Mouse (Mus musculus) erythroblast, embryonic 14.5 days (primary cell): ENCODE measurements around the gene Med9. TPM values are rescaled to one million over a fixed set of nuclear protein-coding genes. Genes with fewer than 3 reads are reported as not detected.
A peak's percentile ranks its signal among the peaks of the same experiment; 100 is the strongest.

Experiments used
- H3K27me3 ChIP-seq: 2 replicates; pipeline ENCODE4 v1.6.1; 2012; ENCODE audit warnings: inconsistent platforms; ENCODE audit not compliant: control insufficient read depth
- H3K36me3 ChIP-seq: 2 replicates; pipeline ENCODE4 v1.6.1; 2012; ENCODE audit warnings: mild to moderate bottlenecking, inconsistent platforms; ENCODE audit not compliant: control insufficient read depth
- H3K4me1 ChIP-seq: 2 replicates; pipeline ENCODE4 v1.6.1; 2012; ENCODE audit warnings: inconsistent platforms; ENCODE audit not compliant: control insufficient read depth
- H3K4me3 ChIP-seq: replicated peaks from 2 replicates; pipeline ENCODE3; 2012; ENCODE audit warnings: moderate library complexity, mild to moderate bottlenecking, inconsistent platforms
- H3K9me3 ChIP-seq: 2 replicates; pipeline ENCODE4 v1.6.1; 2012; ENCODE audit warnings: low read length, inconsistent platforms, mixed read lengths; ENCODE audit not compliant: control insufficient read depth
- GATA1 ChIP-seq: IDR thresholded peaks from 2 replicates; pipeline ENCODE4 v1.6.1; 2012; ENCODE audit warnings: low read length, inconsistent platforms, mixed read lengths
- TAL1 ChIP-seq: IDR thresholded peaks from 3 replicates; pipeline ENCODE4 v1.6.1; 2012; ENCODE audit warnings: low read length, inconsistent platforms, mixed read lengths
- polyA plus RNA-seq: library from polyadenylated mRNA; stranded (reverse); fragments of >175 nt; gene quantifications from 2 replicates; pipeline ENCODE4 v1.2.3, GENCODE M21; 2012

The Med9 gene
- polyA plus RNA-seq = 4.1 and 5.4 TPM in 2 replicates

GRCm38 (mm10) chr11:59947752-59948400, at the start of gene Med9:
TSS of gene Med9 (plus strand) at chr11:59948206.
- TF ChIP-seq TAL1 (no peak), GATA1 (no peak)
- Histone ChIP-seq H3K4me3 (peak within 1 kb of the TSS; percentile 99), H3K36me3 (peaks cover 4% of the 10 kb centered on the region), H3K27me3 (peaks cover 2% of the 10 kb centered on the region; the same call in 1 of the 2 replicates), H3K4me1 (peaks cover 33% of the 10 kb centered on the region), H3K9me3 (no peaks in the 10 kb centered on the region)

GRCm38 (mm10) chr11:59899711-59900685, 48.0 kb upstream of the Med9 start:
- no peaks in the 10 kb centered on the region for H3K9me3 ChIP-seq
- H3K4me3 ChIP-seq = no peak overlapping the region
- no peaks in the 10 kb centered on the region for H3K27me3 ChIP-seq
- H3K4me1 ChIP-seq = peaks cover 8% of the 10 kb centered on the region
- TF ChIP-seq TAL1 (no peak), GATA1 (no peak)
- no peaks in the 10 kb centered on the region for H3K36me3 ChIP-seq

- H3K9me3 ChIP-seq = no peaks in the 10 kb centered on the region
- no peaks in the 10 kb centered on the region for H3K27me3 ChIP-seq
- peaks cover 7% of the 10 kb centered on the region; the same call in 1 of the 2 replicates for H3K4me1 ChIP-seq
- no peak overlapping the region for H3K4me3 ChIP-seq
- no peaks in the 10 kb centered on the region for H3K36me3 ChIP-seq
- TF ChIP-seq GATA1 (no peak), TAL1 (no peak)
Measured at GRCm38 (mm10) chr11:59900995-59901394, 47.0 kb upstream of the Med9 start.

DNA sequence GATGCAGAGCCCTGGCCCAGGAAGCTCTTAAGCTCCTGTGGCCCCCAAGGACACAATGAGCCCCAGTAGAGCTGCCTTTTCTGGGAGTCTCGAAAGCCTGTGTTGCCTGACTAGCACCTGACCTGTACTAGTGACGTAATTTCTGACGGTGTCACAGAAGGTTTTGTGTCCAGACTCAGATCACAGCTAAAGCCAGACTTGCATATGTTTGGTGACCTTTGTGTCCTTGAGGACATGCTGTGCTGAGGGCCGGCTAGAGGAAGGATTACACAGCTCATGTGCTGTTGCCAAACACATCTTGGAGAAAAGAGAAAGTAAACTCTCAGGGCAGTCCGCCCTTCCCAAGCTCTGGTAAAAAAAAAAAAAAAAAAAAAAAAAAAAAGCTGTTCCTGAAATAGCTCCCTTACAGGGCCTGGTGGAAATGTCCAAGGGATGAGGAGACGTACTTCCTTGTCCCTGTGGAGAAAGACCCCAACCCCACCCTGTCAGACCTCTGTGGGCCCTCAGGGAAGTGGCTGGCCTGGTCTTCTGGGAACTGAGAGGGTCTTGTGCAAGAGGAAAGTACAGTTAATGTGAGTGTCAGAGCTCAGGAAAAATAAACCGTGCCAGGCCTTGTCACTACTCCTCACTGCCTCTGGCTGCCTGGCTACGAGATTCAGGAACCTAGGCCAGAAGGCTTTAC, 45.8 kb upstream of the Med9 start:
- no peaks in the 10 kb centered on the region for H3K36me3 ChIP-seq
- no peaks in the 10 kb centered on the region for H3K27me3 ChIP-seq
- peaks cover 7% of the 10 kb centered on the region; the same call in 1 of the 2 replicates for H3K4me1 ChIP-seq
- TF ChIP-seq TAL1 = no peak; the same call in 2 of the 3 replicates
- no peak for TF ChIP-seq GATA1
- no peaks in the 10 kb centered on the region for H3K9me3 ChIP-seq
- H3K4me3 ChIP-seq = no peak overlapping the region

- Histone ChIP-seq H3K4me1 (peaks cover 24% of the 10 kb centered on the region), H3K36me3 (no peaks in the 10 kb centered on the region), H3K9me3 (no peaks in the 10 kb centered on the region), H3K27me3 (no peaks in the 10 kb centered on the region), H3K4me3 (no peak overlapping the region)
- TF ChIP-seq TAL1 (peak; percentile 23; the same call in 1 of the 3 replicates), GATA1 (no peak)
Measured at GRCm38 (mm10) chr11:59906521-59907123, 41.4 kb upstream of the Med9 start.

GRCm38 (mm10) chr11:59908446-59908845, 39.6 kb upstream of the Med9 start:
- Histone ChIP-seq H3K27me3 (no peaks in the 10 kb centered on the region), H3K4me1 (peaks cover 30% of the 10 kb centered on the region), H3K36me3 (no peaks in the 10 kb centered on the region), H3K4me3 (no peak overlapping the region), H3K9me3 (no peaks in the 10 kb centered on the region)
- TF ChIP-seq GATA1 (no peak), TAL1 (no peak)

DNA sequence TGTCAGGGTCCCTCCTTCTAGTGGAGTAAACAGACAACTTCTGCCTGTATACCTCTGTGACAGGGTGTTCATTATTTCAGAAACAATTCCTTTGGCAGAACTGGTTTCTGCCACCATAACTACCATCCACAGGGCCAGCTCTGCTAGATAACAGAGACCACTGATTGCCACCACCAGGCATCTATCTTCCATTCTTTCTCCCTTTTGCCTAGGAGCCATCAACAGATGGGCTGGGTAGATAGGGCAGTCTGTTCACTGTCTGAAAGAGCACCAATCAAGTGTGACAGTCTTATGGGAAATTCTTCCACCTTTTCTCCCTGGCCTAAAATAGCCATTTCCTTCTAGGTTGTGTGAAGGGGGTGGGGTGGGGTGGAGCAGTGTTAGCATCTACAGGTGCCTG, 37.4 kb upstream of the Med9 start:
- H3K36me3 ChIP-seq = no peaks in the 10 kb centered on the region
- TF ChIP-seq TAL1 = no peak
- TF ChIP-seq GATA1 = peak; percentile 30; the same call in 1 of the 2 replicates
- no peaks in the 10 kb centered on the region for H3K9me3 ChIP-seq
- H3K4me1 ChIP-seq = peaks cover 23% of the 10 kb centered on the region
- no peak overlapping the region for H3K4me3 ChIP-seq
- H3K27me3 ChIP-seq = no peaks in the 10 kb centered on the region

- no peak for TF ChIP-seq TAL1
- TF ChIP-seq GATA1 = no peak
- Histone ChIP-seq H3K27me3 (no peaks in the 10 kb centered on the region), H3K4me3 (no peak overlapping the region), H3K4me1 (peaks cover 23% of the 10 kb centered on the region), H3K36me3 (no peaks in the 10 kb centered on the region), H3K9me3 (no peaks in the 10 kb centered on the region)
Measured at GRCm38 (mm10) chr11:59911523-59911922, 36.5 kb upstream of the Med9 start.
